Mouse (Mus musculus) E14TG2a.4 (cell line): ENCODE data around the gene Tgm2.

ENCODE experiments used
- CTCF ChIP-seq: conservative IDR thresholded peaks from 2 replicates; pipeline ENCODE4 v1.5.1; 2014; ENCODE audit warnings: low read length
- NANOG ChIP-seq: IDR thresholded peaks from 2 replicates; pipeline ENCODE4 v1.6.1; 2014; ENCODE audit warnings: borderline replicate concordance, low read length, mixed read lengths

GRCm38 (mm10) chr2:158178696-158179369 lies 32.6 kb upstream of the Tgm2 start:
- no peak for TF ChIP-seq CTCF
- no peak for TF ChIP-seq NANOG
